In genomic region chr10:81523142-81523541, GRCm38 (mm10) we compare ENCODE assay signal across 10 mouse cellular contexts. TPM values are rescaled to one million over a fixed set of nuclear protein-coding genes. Genes with fewer than 3 reads are reported as not detected.
A peak's percentile ranks its signal among the peaks of the same experiment; 100 is the strongest.
DNase-seq lines count a peak whose midpoint lies in the region; ATAC-seq and TF ChIP-seq lines count a peak whose summit lies in the region.
"Had no signal": no experiment of that assay in that cellular context is flagged by ENCODE, and none has a peak within 500 bp of the region (broad histone marks: within the 10 kb centered on the region; RNA-seq: fewer than 3 reads in every experiment).

No protein-coding gene starts in this region.

- DNase-seq in heart, adult 9 months (ENCODE audit: low spot score in 2 of 2): no peak
- DNase-seq in 416B (ENCODE audit: low read depth) (peak; percentile 57), G1E (ENCODE audit: low spot score) (no peak)
- no peak for DNase-seq in liver, embryonic 13.5 days
- no peak for DNase-seq in cerebellum, adult 9-10 months
- DNase-seq in right cerebral cortex, adult 2 months (ENCODE audit: low spot score in 2 of 2): no peak
- DNase-seq: cerebellum, postnatal 36 days; kidney, adult 9 months had no signal

- H3K9me3 ChIP-seq in heart, embryonic 15.5 days (replicated peaks): no peaks in the 10 kb centered on the region
- H3K9me3 ChIP-seq in G1E (replicated peaks): no peaks in the 10 kb centered on the region
- no peaks in the 10 kb centered on the region for H3K9me3 ChIP-seq in liver, embryonic 13.5 days (replicated peaks)

- no peak for TF ChIP-seq CTCF in G1E (IDR thresholded peaks at IDR 0.05; ENCODE audit: low read depth, low read length)

- H3K4me3 ChIP-seq in heart, embryonic 15.5 days: 0 out of 2 replicates have a peak overlapping the region, but pooled peaks have one; percentile 15
- H3K4me3 ChIP-seq in G1E (ENCODE audit: low read depth, low read length): peak overlapping the region; percentile 73
- peak overlapping the region; percentile 52 for H3K4me3 ChIP-seq in liver, embryonic 13.5 days (replicated peaks)

- no peak for ATAC-seq in heart, embryonic 15.5 days (replicated peaks; ENCODE audit: insufficient number of reproducible peaks, insufficient read depth, low FRiP score, low read depth)
- ATAC-seq in G1E (ENCODE audit: extremely low read depth, insufficient number of reproducible peaks, low FRiP score, poor library complexity, severe bottlenecking): no peak
- no peak for ATAC-seq in liver, embryonic 13.5 days (ENCODE audit: low read depth)
- ATAC-seq: midbrain, embryonic 16.5 days had no signal

- H3K36me3 ChIP-seq in heart, embryonic 15.5 days: no peaks in the 10 kb centered on the region
- peaks cover 44% of the 10 kb centered on the region for H3K36me3 ChIP-seq in G1E (replicated peaks)
- H3K36me3 ChIP-seq in liver, embryonic 13.5 days: no peaks in the 10 kb centered on the region

- H3K4me2 ChIP-seq in heart, embryonic 15.5 days: 0 out of 2 replicates have a peak overlapping the region, but pooled peaks have one; percentile 46
- H3K4me2 ChIP-seq in liver, embryonic 13.5 days: peak overlapping the region; percentile 72

- H3K9ac ChIP-seq in heart, embryonic 15.5 days: no peak overlapping the region
- peak overlapping the region; percentile 72 for H3K9ac ChIP-seq in liver, embryonic 13.5 days

- 61% methylated on average over 6 of the region's 6 CpGs for WGBS in heart, embryonic 15.5 days
- 35% methylated on average over 6 of the region's 6 CpGs for WGBS in liver, embryonic 13.5 days (ENCODE audit: insufficient replicate concordance)

- no peaks in the 10 kb centered on the region for H3K27me3 ChIP-seq in heart, embryonic 15.5 days
- H3K27me3 ChIP-seq in G1E (ENCODE audit: insufficient read depth, low read length): no peaks in the 10 kb centered on the region
- no peaks in the 10 kb centered on the region for H3K27me3 ChIP-seq in liver, embryonic 13.5 days

- peaks cover 15% of the 10 kb centered on the region for H3K4me1 ChIP-seq in heart, embryonic 15.5 days (replicated peaks)
- H3K4me1 ChIP-seq in G1E (ENCODE audit: insufficient read depth, low read depth, low read length): peaks cover 78% of the 10 kb centered on the region
- H3K4me1 ChIP-seq in liver, embryonic 13.5 days (replicated peaks): peaks cover 62% of the 10 kb centered on the region

- no peak overlapping the region for H3K27ac ChIP-seq in heart, embryonic 15.5 days
- H3K27ac ChIP-seq in liver, embryonic 13.5 days: peak overlapping the region; percentile 76

RNA-seq across cellular contexts. Expression of gene Gna15, which starts 0.9 kb away (rescaled TPM):
- polyA plus RNA-seq in heart, embryonic 15.5 days (2015; fragmentation: Nextera tagmentation; extraction: Ambion mirVana): 0.64 and 1.6 TPM in 2 replicates
- total RNA-seq in G1E (2014; fragmentation: Nextera tagmentation) (20.9 and 22.5 TPM in 2 replicates), G1E (2017) (20.1 and 21.5 TPM in 2 replicates)
- polyA plus RNA-seq in G1E (2012): 16.5 TPM in 2 replicates
- 7.2 and 7.5 TPM in 2 replicates for polyA plus RNA-seq in liver, embryonic 13.5 days (2015; fragmentation: Nextera tagmentation; extraction: Ambion mirVana)

RNA-seq across cellular contexts. Expression of gene Gna11, which starts 21.8 kb away (rescaled TPM):
- 52.1 and 64.1 TPM in 2 replicates for polyA plus RNA-seq in heart, embryonic 15.5 days (2015; fragmentation: Nextera tagmentation; extraction: Ambion mirVana)
- 6.4 and 6.5 TPM in 2 replicates for total RNA-seq in G1E (2014; fragmentation: Nextera tagmentation)
- 8.4 and 9.7 TPM in 2 replicates for total RNA-seq in G1E (2017)
- polyA plus RNA-seq in G1E (2012): 13.0 and 14.0 TPM in 2 replicates
- polyA plus RNA-seq in liver, embryonic 13.5 days (2015; fragmentation: Nextera tagmentation; extraction: Ambion mirVana): 20.0 and 21.4 TPM in 2 replicates

RNA-seq across cellular contexts. Expression of gene S1pr4, which starts 23.2 kb away (rescaled TPM):
- 0.47 and 1.5 TPM in 2 replicates for polyA plus RNA-seq in heart, embryonic 15.5 days (2015; fragmentation: Nextera tagmentation; extraction: Ambion mirVana)
- total RNA-seq in G1E (2014; fragmentation: Nextera tagmentation): not detected in 2 replicates
- total RNA-seq in G1E (2017): 1.6 and 1.9 TPM in 2 replicates
- polyA plus RNA-seq in G1E (2012): 0.75 and 1.00 TPM in 2 replicates
- 2.3 and 2.4 TPM in 2 replicates for polyA plus RNA-seq in liver, embryonic 13.5 days (2015; fragmentation: Nextera tagmentation; extraction: Ambion mirVana)

RNA-seq across cellular contexts. Expression of gene Ncln, which starts 26.9 kb away (rescaled TPM):
- polyA plus RNA-seq in heart, embryonic 15.5 days (2015; fragmentation: Nextera tagmentation; extraction: Ambion mirVana): 43.6 and 63.4 TPM in 2 replicates
- total RNA-seq in G1E (2014; fragmentation: Nextera tagmentation): 58.2 and 72.3 TPM in 2 replicates
- total RNA-seq in G1E (2017): 35.5 and 50.1 TPM in 2 replicates
- 154 and 179 TPM in 2 replicates for polyA plus RNA-seq in G1E (2012)
- polyA plus RNA-seq in liver, embryonic 13.5 days (2015; fragmentation: Nextera tagmentation; extraction: Ambion mirVana): 41.5 TPM in 2 replicates

RNA-seq across cellular contexts. Expression of gene Aes, which starts 36.1 kb away (rescaled TPM):
- 650 and 761 TPM in 2 replicates for polyA plus RNA-seq in heart, embryonic 15.5 days (2015; fragmentation: Nextera tagmentation; extraction: Ambion mirVana)
- total RNA-seq in G1E (2014; fragmentation: Nextera tagmentation) (396 and 400 TPM in 2 replicates), G1E (2017) (182 and 238 TPM in 2 replicates)
- 1,535 and 1,925 TPM in 2 replicates for polyA plus RNA-seq in G1E (2012)
- 201 and 215 TPM in 2 replicates for polyA plus RNA-seq in liver, embryonic 13.5 days (2015; fragmentation: Nextera tagmentation; extraction: Ambion mirVana)

Comparison
In these comparisons a context has a peak if more than half of its experiments do, and no peak if none do; other contexts are left out.
1. H3K4me3 ChIP-seq: peak in every context shown above with its lines; median percentile 73 in G1E; 52 in liver, embryonic 13.5 days; 15 in heart, embryonic 15.5 days.